Mouse (Mus musculus) intestine, embryonic 16.5 days (tissue): Measurements from ENCODE around the gene Ccdc157. TPM values are rescaled to one million over a fixed set of nuclear protein-coding genes. Genes with fewer than 3 reads are reported as not detected.
"Not testable (repeated sequence)": the region's sequence is repeated elsewhere in the genome, so short reads cannot be mapped to it uniquely, and the experiment has no call there.

Experiments
- ATAC-seq: fragments of 200-750 bp; cut with Nextera tagmentation; 2 replicates; pipeline ENCODE4 v1.8.0; 2017; ENCODE audit warnings: moderate TSS enrichment, moderate library complexity
- H3K27ac ChIP-seq: fragments of 300-500 bp; sonication (generic); 2 replicates; pipeline ENCODE4 v1.5.1; 2014; ENCODE audit warnings: mild to moderate bottlenecking, low read length
- H3K27me3 ChIP-seq: fragments of 300-500 bp; sonication (generic); replicated peaks from 2 replicates; pipeline ENCODE4 v1.6.1; 2014; ENCODE audit warnings: low read length, control low read depth, mixed read lengths; ENCODE audit not compliant: control insufficient read depth, insufficient read depth
- H3K36me3 ChIP-seq: fragments of 300-500 bp; sonication (generic); 2 replicates; pipeline ENCODE4 v1.6.1; 2014; ENCODE audit warnings: low read length, control low read depth; ENCODE audit not compliant: control insufficient read depth, insufficient read depth
- H3K4me1 ChIP-seq: fragments of 300-500 bp; sonication (generic); 2 replicates; pipeline ENCODE4 v1.6.1; 2014; ENCODE audit warnings: low read length, control low read depth, mixed read lengths; ENCODE audit not compliant: control insufficient read depth, insufficient read depth
- H3K4me2 ChIP-seq: fragments of 300-500 bp; sonication (generic); 2 replicates; pipeline ENCODE4 v1.6.1; 2014; ENCODE audit warnings: low read depth, low read length, control low read depth
- H3K4me3 ChIP-seq: fragments of 300-500 bp; sonication (generic); 2 replicates; pipeline ENCODE4 v1.5.1; 2014; ENCODE audit warnings: mild to moderate bottlenecking, low read length
- H3K9ac ChIP-seq: fragments of 300-500 bp; sonication (generic); 2 replicates; pipeline ENCODE4 v1.6.1; 2014; ENCODE audit warnings: low read depth, low read length
- H3K9me3 ChIP-seq: fragments of 300-500 bp; sonication (generic); 2 replicates; pipeline ENCODE4 v1.6.1; 2016; ENCODE audit warnings: low read length, control low read depth; ENCODE audit not compliant: control insufficient read depth
- WGBS: fragments of 180-500 bp; shearing (Covaris S2); extraction: QIAGEN DNeasy Blood & Tissue Kit; methylation state at CpG from one replicate; pipeline ENCODE4 v1.1.7; 2014; 5-methylcytosine and 5-hydroxymethylcytosine counted together
- polyA plus RNA-seq: library from polyadenylated mRNA; unstranded; fragments of >200 nt; fragmentation: Nextera tagmentation; extraction: Ambion mirVana; gene quantifications from 2 replicates; pipeline ENCODE4 v1.2.1, GENCODE M21; 2015

Gene Ccdc157
- polyA plus RNA-seq, 1 experiment from 2014 or later, result 3.0 TPM

DNA sequence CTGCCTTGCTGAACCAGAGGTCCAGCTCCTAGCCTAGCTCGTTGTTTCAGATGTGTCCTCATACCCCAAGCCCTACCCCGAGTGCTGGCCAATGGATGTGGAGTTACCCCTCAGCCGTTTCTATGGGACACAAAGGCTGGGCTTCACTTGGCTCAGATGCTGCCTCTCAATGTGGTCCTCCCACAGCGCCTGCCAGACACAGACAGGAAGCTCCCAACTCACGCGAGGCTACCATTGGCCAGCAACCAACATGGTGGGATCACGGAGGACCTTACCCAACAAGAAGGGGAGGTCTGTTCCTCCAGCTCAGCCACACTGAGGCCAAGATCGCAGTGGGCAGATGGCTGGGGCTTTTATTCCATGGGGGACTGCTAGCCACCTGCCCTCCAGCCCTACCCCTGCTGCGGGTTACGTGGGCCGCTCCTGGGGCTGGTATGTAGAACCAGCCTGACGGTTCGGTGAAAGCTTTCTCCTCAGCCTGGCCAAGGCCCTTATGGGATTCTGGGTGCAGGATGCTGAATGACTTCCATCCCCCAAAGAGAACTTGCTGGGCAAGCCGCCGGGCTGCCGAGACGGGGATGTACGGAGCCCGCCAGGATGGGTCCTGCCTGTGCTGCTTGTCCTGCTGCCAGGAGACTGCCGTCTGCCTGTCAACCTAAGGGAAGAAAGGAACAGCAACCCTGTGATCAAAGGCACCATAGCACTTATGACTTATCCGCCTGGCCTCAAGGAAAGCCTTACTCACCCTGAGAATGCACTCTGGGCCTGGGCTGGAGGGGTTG, 16.6 kb downstream of the Ccdc157 start:
- WGBS, result 90% methylated on average over 21 of the region's 21 CpGs
- Histone ChIP-seq H3K4me2 (no peak overlapping the region), H3K9ac (no peak overlapping the region), H3K36me3 (peaks cover 4% of the 10 kb centered on the region), H3K9me3 (no peaks in the 10 kb centered on the region), H3K27ac (no peak overlapping the region), H3K4me1 (no peaks in the 10 kb centered on the region), H3K27me3 (no peaks in the 10 kb centered on the region), H3K4me3 (no peak overlapping the region)
- no peak for ATAC-seq

DNA sequence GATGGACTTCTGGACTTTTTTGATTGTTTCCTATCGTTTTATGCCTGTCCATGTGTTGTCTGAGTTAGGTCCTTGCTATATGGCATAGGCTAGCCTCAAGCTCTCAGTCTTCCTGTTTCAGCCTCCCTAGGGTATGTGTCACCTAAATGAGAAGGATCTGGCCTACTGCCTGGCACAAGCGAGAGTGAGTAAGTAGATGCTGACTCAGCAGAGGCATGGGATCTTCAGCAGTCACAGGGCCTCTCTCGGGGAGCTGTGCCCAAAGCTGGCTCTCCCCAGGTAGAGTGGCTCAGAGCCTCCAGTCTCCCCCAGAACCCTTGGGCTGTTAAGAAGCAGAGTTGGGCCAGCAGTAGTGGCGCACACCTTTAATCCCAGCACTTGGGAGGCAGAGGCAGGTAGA, 17.7 kb downstream of the Ccdc157 start:
- Histone ChIP-seq H3K36me3 (peaks cover 4% of the 10 kb centered on the region), H3K27ac (no peak overlapping the region), H3K27me3 (no peaks in the 10 kb centered on the region), H3K4me1 (no peaks in the 10 kb centered on the region), H3K4me2 (no peak overlapping the region), H3K4me3 (no peak overlapping the region), H3K9ac (no peak overlapping the region), H3K9me3 (no peaks in the 10 kb centered on the region)
- WGBS, result 87% methylated on average over 4 of the region's 4 CpGs
- ATAC-seq, result no peak

DNA sequence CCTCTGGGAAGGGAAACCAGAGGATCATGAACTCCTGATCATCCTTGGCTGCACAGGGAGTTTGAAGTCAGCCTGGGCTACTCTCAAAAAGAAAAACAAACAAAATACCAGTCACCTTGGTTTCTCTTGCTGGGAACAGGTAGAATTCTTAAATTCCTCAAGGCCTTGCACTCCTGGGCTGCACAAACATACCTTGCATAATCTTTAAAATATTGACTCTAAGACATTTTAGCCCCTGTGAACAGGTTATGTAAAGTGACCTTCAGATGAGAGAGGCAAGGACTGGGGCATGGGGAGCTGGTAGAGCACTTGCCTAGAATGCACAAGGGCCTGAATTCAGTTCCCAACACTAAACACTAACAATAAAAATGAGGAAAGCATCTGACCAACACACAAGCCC, 18.6 kb downstream of the Ccdc157 start:
- H3K4me1 ChIP-seq, result no peaks in the 10 kb centered on the region
- H3K9me3 ChIP-seq, result no peaks in the 10 kb centered on the region
- peaks cover 4% of the 10 kb centered on the region for H3K36me3 ChIP-seq
- no peak for ATAC-seq
- no peak overlapping the region for H3K4me2 ChIP-seq
- H3K27me3 ChIP-seq, result no peaks in the 10 kb centered on the region
- H3K27ac ChIP-seq, result no peak overlapping the region
- H3K9ac ChIP-seq, result no peak overlapping the region
- no peak overlapping the region for H3K4me3 ChIP-seq

DNA sequence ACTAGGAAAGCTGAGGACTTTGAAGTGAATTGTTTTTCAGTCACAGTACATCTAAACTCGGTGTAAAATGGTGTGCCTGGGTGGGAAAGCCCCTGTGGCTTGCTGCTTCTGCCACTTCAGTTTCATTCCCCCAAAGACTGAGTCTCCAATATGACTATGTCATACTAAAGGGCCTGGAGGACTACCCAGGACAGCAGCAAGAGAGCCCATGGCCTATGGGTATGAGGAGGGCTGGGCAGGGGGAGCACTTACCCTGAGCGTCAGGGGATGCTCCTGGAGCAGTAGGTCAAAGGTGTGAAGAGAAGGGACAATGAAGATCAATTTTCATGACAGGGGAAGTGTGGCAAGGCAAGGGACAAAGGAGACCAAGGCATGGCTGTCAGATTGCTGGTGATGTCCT, 21.1 kb downstream of the Ccdc157 start:
- H3K4me1 ChIP-seq, result peaks cover 8% of the 10 kb centered on the region
- H3K27ac ChIP-seq, result no peak overlapping the region
- H3K36me3 ChIP-seq, result peaks cover 4% of the 10 kb centered on the region
- H3K9ac ChIP-seq, result no peak overlapping the region
- H3K4me3 ChIP-seq, result no peak overlapping the region
- no peak for ATAC-seq
- 69% methylated on average over 2 of the region's 2 CpGs for WGBS
- H3K4me2 ChIP-seq, result no peak overlapping the region
- no peaks in the 10 kb centered on the region for H3K27me3 ChIP-seq
- H3K9me3 ChIP-seq, result no peaks in the 10 kb centered on the region

DNA sequence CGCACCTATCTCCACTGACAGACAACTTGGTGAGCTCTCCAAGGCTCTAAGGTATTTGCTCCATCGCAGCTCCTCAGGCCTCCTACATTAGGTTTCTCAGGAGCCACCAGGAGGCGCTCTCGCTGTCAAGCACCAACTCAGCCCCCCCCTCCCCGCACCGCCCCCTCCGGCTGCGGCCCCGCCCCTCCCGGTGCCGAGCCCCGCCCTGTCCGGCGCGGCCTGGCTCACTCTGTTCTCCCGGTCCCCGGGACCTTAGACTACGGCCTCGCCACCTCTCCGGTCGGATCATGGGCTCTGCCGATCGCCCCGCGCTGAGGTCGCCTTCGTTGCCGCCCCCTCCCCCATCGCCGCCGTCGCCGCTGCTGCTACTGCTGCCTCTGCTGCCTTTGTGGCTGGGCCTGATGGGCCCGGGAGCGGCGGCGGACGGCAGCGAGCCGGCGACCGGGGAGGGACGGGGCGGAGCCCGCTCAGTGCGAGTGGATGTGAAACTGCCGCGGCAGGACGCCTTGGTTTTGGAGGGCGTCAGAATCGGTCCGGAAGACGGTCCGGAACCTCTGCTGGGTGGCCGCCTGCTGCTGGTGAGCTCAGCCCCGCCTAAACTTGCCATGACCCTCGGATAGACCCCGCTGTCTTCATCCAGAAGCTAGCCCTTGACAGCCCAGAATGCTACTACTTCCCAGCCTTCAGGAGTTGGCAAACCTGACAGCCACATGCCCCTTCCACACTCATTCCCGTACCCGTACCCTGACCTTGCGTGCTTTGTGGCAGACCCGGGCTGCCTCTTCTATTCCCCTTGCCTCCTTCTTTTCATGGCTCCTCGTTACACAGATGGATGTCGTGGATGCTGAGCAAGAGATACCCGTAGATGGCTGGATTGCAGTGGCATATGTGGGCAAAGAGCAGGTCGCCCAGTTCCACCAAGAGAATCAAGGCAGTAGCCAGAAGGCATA, 24.8 kb downstream of the Ccdc157 start, which contains the start of gene Rnf215:
Rnf215 (plus strand) TSS at position 217 of the 950 bp plus-strand sequence.
- 2% methylated on average over 65 of the region's 66 CpGs for WGBS
- peak; percentile 98 for ATAC-seq
- Histone ChIP-seq H3K9me3 (no peaks in the 10 kb centered on the region), H3K4me1 (peaks cover 8% of the 10 kb centered on the region), H3K36me3 (peaks cover 4% of the 10 kb centered on the region), H3K9ac (peak within 1 kb of the TSS; percentile 99), H3K4me2 (peak within 1 kb of the TSS; percentile 95), H3K4me3 (peak within 1 kb of the TSS; percentile 87), H3K27ac (peak within 1 kb of the TSS; percentile 78), H3K27me3 (no peaks in the 10 kb centered on the region)

DNA sequence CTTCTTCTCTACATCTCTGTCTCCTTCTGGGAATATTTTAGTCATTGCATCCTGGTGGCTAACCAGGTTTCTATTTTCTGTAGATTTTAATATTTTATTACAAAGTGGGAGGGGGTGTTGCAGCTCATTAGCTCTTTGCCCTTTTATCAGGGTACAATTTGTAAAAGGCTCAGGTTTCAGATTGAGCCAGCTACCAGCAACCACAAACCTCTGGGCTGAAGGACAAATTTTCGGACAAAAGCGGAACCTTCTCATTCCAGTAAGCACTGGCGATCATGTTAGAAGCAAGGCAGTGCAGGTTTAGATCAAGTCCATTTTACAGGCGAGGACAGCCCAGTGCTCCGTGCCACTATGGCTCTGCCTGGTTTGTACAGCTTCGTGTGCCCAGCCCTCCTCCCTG, 25.7 kb downstream of the Ccdc157 start:
- 70% methylated on average over 6 of the region's 6 CpGs for WGBS
- H3K27me3 ChIP-seq, result no peaks in the 10 kb centered on the region
- no peak for ATAC-seq
- no peak overlapping the region for H3K4me2 ChIP-seq
- no peak overlapping the region for H3K4me3 ChIP-seq
- H3K9ac ChIP-seq, result peak overlapping the region; percentile 99; the same call in 1 of the 2 replicates
- H3K36me3 ChIP-seq, result no peaks in the 10 kb centered on the region; the same call in 1 of the 2 replicates
- H3K27ac ChIP-seq, result no peak overlapping the region
- H3K9me3 ChIP-seq, result no peaks in the 10 kb centered on the region
- peaks cover 8% of the 10 kb centered on the region for H3K4me1 ChIP-seq

DNA sequence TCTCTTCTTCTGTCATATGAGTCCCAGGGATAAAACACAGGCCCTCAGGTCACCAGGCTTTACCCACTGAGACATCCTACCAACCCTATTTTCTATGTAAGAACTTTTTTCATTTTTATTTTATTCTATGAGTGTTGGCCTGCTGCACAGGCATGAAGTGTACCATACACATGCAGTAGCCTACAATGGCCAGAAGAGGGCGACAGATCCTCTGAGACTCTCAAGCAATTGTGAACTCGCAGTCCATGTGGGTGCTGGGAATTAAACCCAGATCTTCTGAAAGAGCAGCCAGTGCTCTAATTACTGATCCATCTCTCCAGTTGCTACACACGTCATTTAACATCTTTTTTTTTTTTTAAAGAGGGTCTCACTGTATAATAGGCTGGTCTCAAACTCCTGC, 26.6 kb downstream of the Ccdc157 start:
- no peak overlapping the region for H3K4me3 ChIP-seq
- 53% methylated on average over 3 of the region's 3 CpGs for WGBS
- no peaks in the 10 kb centered on the region for H3K36me3 ChIP-seq
- no peaks in the 10 kb centered on the region for H3K27me3 ChIP-seq
- no peaks in the 10 kb centered on the region for H3K9me3 ChIP-seq
- H3K9ac ChIP-seq, result no peak overlapping the region
- H3K4me2 ChIP-seq, result no peak overlapping the region
- no peak for ATAC-seq
- H3K27ac ChIP-seq, result no peak overlapping the region
- H3K4me1 ChIP-seq, result peaks cover 8% of the 10 kb centered on the region

DNA sequence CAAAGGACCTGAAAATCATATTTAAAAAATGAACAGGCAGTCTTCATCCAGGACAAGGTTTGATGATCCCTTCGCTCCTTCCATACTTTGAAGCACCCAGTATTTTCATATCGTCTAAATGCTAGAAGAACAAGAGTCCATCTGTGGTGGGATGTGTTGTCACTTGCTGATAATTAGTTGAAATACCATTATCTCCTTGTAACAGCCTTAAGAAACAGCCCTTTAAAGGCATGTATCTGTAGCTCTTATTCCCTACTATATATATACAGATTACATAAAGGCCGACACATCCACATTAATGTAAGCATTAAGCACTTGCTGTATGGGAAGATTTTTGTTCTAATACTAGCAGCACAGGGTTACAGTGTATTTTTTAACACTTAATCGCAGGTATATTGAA, 31.6 kb downstream of the Ccdc157 start:
- H3K4me1 ChIP-seq, H3K9ac ChIP-seq, H3K36me3 ChIP-seq, ATAC-seq, H3K9me3 ChIP-seq, H3K4me2 ChIP-seq, H3K27me3 ChIP-seq, H3K4me3 ChIP-seq, H3K27ac ChIP-seq: not testable (repeated sequence)
- 89% methylated on average over 4 of the region's 4 CpGs for WGBS

DNA sequence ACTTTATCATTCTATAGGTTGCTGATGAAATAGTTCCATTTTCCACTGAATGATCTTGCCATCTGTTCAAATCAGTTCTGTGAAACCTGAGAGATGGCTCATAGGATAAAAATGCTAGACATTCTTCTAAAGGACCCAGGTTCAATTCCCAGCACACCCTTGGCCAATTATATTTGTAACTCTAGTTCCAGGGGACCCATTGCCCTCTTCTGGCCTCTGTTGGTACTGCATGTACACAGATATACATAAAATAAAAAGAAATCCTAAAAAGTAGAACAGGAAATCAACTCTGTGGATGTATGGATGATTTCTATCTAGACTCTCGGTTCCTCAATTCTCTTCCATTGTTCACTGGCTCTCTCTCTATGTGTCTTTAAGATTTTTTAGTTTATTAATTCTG, 33.0 kb downstream of the Ccdc157 start:
- no peak for ATAC-seq
- 91% methylated on average over 1 of the region's 1 CpGs for WGBS
- no peaks in the 10 kb centered on the region for H3K4me1 ChIP-seq
- no peak overlapping the region for H3K9ac ChIP-seq
- no peak overlapping the region for H3K4me3 ChIP-seq
- H3K36me3 ChIP-seq, result no peaks in the 10 kb centered on the region
- H3K27me3 ChIP-seq, result no peaks in the 10 kb centered on the region
- no peaks in the 10 kb centered on the region for H3K9me3 ChIP-seq
- no peak overlapping the region for H3K27ac ChIP-seq
- no peak overlapping the region for H3K4me2 ChIP-seq
